Mouse (Mus musculus) right cerebral cortex, adult 2 months (tissue): ENCODE data around the gene Echdc3.

Source experiments
- DNase-seq, 2 experiments: peaks; one replicate each; pipeline ENCODE4 v3.0.0; 2021 to 2022; ENCODE audit warnings: low spot score in 2 of 2

Echdc3 gene

GRCm38 (mm10) chr2:6212724-6213511 is at the start of gene Echdc3:
Gene Echdc3, minus strand, starts transcription at chr2:6213033.
- DNase-seq: peak; percentile 70 to 79

DNA sequence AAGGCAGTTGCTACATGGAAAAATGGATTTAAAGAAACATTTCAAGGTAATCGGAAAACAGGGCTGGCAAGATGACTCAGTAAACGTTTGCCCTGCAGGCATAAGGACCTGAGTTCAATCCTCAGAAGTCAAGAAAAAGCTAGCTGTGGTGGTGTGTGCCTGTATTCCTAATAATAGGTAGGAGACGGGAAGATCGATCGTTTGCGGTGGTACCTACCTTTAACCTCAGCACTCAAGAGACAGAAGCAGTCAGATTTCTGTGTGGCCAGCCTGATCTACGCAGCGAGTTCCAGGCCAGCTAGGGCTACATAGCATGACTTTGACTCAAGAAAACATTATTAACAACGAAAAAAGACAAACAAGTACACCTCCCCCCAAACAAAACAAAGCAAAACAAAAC is 48.9 kb upstream of the Echdc3 start:
- DNase-seq: no peak

DNA sequence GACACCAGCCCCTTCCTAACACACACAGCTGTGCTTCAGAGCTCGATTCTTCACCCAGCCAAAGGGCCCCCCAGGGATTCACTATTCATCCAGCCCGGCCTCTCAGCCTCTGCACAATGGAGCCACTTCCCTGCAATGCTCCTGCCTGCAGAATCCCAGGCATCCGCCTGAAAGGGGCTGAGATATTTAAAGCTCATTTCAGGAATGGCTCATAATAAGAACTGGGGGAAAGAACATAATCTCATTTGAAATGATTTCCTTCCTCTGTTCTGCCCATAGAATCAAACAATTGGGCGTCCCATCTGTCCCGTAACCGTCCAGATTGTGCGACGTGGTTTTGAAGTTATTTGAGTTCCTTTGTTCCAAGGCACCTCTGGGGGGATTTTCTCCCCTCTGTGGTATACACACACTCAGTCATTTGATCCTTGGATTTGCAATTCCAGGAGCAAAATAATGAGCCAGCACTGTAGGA is 48.4 kb upstream of the Echdc3 start:
- no peak for DNase-seq

GRCm38 (mm10) chr2:6260661-6261060 is 47.8 kb upstream of the Echdc3 start:
- no peak for DNase-seq

- DNase-seq: no peak
Measured at GRCm38 (mm10) chr2:6259182-6259581, 46.3 kb upstream of the Echdc3 start.

GRCm38 (mm10) chr2:6258026-6258425 is 45.2 kb upstream of the Echdc3 start:
- no peak for DNase-seq

DNA sequence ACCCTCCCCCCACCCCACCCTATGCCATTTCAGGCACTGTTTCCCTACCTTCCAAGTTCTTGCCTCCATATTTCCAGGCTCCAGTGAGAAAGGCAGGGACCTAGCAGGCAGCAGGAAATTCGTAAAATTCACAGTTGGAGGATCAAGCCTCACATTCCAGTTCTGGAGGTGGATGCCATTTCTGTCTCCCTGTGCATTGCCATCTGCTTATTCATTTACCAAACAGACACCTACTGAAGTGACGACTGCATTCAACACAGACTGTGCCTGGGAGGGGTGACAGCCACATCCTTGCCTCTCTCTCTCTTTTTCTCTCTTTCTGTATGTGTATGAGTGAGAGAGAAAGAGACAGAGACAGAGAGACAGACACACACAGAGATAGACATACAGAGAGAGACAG is 44.3 kb upstream of the Echdc3 start:
- peak; percentile 77 to 85 for DNase-seq

DNA sequence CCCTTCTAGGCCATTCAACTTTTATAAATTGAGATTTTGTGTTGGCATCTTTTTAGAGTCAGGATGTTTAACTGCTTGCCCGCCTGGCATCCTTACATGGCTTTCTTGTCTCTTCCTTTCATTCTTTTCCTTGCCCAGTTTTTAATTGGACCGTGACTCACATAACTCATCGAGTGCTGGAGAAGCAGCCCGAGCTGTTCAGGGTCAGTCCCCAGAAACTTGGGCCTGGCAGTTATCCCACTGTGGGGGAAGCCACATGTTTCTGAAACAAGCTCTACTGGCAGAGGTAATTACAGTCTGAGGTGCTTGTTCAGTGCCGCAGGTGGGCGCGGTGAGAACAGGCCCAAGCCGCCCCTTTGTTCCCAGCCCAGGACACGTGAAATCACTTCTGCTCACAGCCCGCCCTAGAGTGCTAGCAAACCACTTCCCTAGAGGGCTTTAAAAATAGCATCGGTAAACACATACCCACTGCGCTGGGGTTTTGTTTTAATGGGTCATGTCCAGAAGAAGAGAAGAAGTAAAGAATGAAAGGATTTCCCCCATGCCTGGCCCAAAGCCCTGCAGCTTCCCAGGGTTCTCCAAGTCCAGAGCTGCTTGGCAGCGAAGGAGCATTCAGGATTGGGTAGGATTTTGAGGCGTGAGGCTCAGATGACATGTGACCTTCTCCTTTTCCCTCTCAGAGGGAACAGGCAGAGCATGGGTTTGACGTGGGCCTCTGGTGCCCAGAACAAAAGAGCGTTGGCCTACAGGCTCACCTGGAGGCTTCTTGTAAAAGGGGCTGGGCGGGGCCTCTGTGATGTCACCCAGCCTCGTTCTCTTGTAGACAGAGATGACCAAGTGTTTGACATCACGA is 43.4 kb upstream of the Echdc3 start:
- DNase-seq: peak; percentile 40 to 53

- DNase-seq: no peak
Measured at GRCm38 (mm10) chr2:6255402-6255988, 42.7 kb upstream of the Echdc3 start.

GRCm38 (mm10) chr2:6252491-6252890 is 39.7 kb upstream of the Echdc3 start:
- DNase-seq: peak; percentile 10 to 21

- DNase-seq: no peak
Measured at GRCm38 (mm10) chr2:6251076-6251496, 38.3 kb upstream of the Echdc3 start.

GRCm38 (mm10) chr2:6241446-6241845 is 28.6 kb upstream of the Echdc3 start:
- DNase-seq: no peak

GRCm38 (mm10) chr2:6240072-6240471 is 27.2 kb upstream of the Echdc3 start:
- DNase-seq: no peak

DNA sequence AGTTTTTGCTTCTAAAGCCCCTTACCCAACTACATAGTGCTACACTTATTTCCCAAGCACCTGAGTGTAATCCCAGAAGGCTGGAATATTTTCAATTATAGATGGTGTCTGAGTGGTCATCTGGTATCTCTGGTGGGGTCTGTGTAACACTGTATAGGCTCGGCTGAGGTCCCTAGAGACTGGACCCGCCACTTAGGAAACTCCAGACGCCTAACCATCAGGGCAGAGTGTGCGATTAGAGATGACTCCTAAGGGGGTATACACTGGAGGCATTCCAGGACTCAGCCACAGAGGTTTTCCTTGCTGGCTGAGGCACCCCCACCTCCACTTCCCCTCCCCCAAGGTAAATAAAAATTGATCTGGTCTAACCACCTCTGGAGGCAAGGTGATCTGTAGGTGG is 26.5 kb upstream of the Echdc3 start:
- no peak for DNase-seq

DNA sequence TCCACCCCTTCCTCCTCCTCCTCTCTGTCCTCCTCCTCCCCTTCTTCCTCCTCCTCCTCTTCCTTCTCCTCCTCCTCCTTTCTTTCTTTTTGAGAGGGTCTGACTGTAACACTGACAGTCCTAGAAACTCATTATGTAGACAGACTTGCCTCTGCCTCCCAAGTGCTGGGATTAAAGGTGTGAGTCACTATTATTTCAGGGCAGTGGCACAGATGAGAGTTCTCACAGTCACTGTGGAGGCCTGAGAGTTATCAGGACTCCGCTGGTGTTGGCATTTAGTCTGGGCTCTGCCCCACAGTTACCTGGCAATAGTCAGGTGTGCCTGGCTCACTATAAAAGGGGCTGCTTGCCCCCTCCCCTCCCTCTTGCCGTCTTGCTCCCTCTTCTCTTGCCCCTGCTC is 25.8 kb upstream of the Echdc3 start:
- DNase-seq: no peak

DNA sequence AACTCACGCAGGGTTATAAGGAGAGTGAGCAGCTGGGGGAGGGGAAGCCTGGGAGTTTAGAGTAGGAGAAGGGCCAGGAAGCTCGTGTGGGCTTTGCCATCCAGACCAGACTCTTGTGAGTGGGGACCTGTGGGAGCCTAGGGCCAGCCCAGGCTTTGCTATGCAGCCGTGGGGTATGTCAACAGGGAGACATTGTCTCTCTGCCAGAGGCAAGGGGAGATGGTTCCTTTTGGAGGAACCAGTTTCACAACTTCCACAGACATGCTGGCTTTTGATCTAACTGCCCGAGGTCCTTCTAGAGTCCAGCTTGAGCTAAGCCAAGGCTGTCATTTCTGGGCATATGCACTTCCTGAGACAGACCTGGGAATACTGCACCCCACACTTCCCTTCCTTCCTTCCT is 25.4 kb upstream of the Echdc3 start:
- no peak for DNase-seq

- no peak for DNase-seq
Measured at GRCm38 (mm10) chr2:6233353-6233752, 20.5 kb upstream of the Echdc3 start.

DNA sequence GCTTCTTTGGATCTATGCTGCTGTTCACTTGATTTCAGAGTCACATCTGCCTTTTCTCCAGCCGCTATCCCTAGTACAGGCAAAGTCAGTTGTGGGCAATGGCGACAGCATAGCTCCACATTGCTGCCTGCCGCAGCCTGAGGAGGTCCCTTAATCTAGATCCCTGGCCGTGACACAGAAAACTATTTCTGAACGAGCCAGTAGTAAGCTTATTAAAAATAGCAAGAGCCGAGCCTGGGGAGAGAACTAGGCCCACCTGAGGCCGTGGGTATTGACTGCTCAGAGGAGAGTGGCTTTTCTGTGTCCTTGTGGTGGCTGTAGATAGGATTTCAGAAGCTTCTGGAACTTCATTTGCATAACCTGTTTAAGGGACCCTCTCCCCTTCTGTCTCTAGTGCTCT is 19.9 kb upstream of the Echdc3 start:
- DNase-seq: no peak

GRCm38 (mm10) chr2:6230865-6231264 is 18.0 kb upstream of the Echdc3 start:
- no peak for DNase-seq

- no peak for DNase-seq
Measured at GRCm38 (mm10) chr2:6229597-6230290, 16.9 kb upstream of the Echdc3 start.

GRCm38 (mm10) chr2:6227059-6227445 is 14.2 kb upstream of the Echdc3 start:
- no peak for DNase-seq
